13 mouse cellular contexts compared by ENCODE assay signal in the genomic region with DNA sequence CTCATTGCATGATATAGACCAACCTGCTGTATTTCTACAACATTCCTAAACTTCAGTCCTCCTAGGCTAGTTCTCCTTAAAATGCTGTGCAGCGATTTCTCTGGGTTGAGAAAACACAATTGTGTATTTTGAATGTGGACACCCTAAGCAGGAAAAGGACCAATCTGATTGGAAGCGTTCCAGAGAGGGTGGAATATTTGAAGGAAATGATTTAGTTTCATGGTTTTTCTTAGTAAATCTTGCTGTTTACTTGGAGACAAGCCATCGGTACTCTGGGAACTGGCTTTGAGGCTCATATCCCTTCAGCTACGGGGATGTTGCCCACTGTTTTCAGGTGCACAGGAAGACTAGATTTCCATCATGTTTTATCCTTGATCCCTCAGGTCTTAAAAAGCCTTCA.
"Had no signal": no experiment of that assay in that cellular context is flagged by ENCODE, and none has a peak within 500 bp of the region (broad histone marks: within the 10 kb centered on the region; RNA-seq: fewer than 3 reads in every experiment).

No protein-coding gene starts in this region.

- H3K4me2 ChIP-seq: intestine, embryonic 15.5 days; limb, embryonic 12.5 days; limb, embryonic 15.5 days; liver, embryonic 11.5 days; midbrain, embryonic 13.5 days had no signal

- H3K4me3 ChIP-seq: intestine, embryonic 15.5 days; limb, embryonic 12.5 days; limb, embryonic 15.5 days; midbrain, embryonic 13.5 days had no signal

- H3K9ac ChIP-seq: intestine, embryonic 15.5 days; limb, embryonic 12.5 days; limb, embryonic 15.5 days; liver, embryonic 14.5 days; liver, postnatal 0 days; midbrain, embryonic 13.5 days had no signal

- H3K27ac ChIP-seq: intestine, embryonic 15.5 days; limb, embryonic 12.5 days; limb, embryonic 15.5 days; liver, embryonic 14.5 days; macrophage; midbrain, embryonic 13.5 days had no signal

- H3K9me3 ChIP-seq: intestine, embryonic 15.5 days; limb, embryonic 12.5 days; limb, embryonic 15.5 days; midbrain, embryonic 13.5 days had no signal

- H3K27me3 ChIP-seq: intestine, embryonic 15.5 days; limb, embryonic 12.5 days; limb, embryonic 15.5 days; midbrain, embryonic 13.5 days had no signal

- DNase-seq: kidney, adult 11 months; left cerebral cortex, postnatal 4 days; liver, postnatal 0 days; lung, postnatal 14 days; thymus, adult 18-20 months; thymus, postnatal 36 days had no signal

- H3K36me3 ChIP-seq: intestine, embryonic 15.5 days; limb, embryonic 12.5 days; limb, embryonic 15.5 days; midbrain, embryonic 13.5 days had no signal

- ATAC-seq: intestine, embryonic 15.5 days; liver, postnatal 0 days; midbrain, embryonic 13.5 days had no signal

- H3K4me1 ChIP-seq: intestine, embryonic 15.5 days; limb, embryonic 12.5 days; limb, embryonic 15.5 days had no signal
